Mouse (Mus musculus) urinary bladder, postnatal 25 days (tissue): ENCODE results near the gene Rae1.

Source experiments
- DNase-seq: peaks from one replicate; pipeline ENCODE4 v3.0.0; 2022; ENCODE audit warnings: low spot score

Gene Rae1

GRCm38 (mm10) chr2:173027824-173028495 lies 28.0 kb downstream of the Rae1 start:
- no peak for DNase-seq

- no peak for DNase-seq
Measured at GRCm38 (mm10) chr2:173028508-173029031, 28.7 kb downstream of the Rae1 start.

GRCm38 (mm10) chr2:173030591-173031338 lies 30.8 kb downstream of the Rae1 start:
- no peak for DNase-seq

- no peak for DNase-seq
Measured at GRCm38 (mm10) chr2:173033531-173033930, 33.6 kb downstream of the Rae1 start.

- DNase-seq = no peak
Measured at GRCm38 (mm10) chr2:173034998-173035397, 35.1 kb downstream of the Rae1 start.

- DNase-seq = no peak
Measured at GRCm38 (mm10) chr2:173035653-173036052, 35.7 kb downstream of the Rae1 start.

- no peak for DNase-seq
Measured at GRCm38 (mm10) chr2:173036055-173036454, 36.1 kb downstream of the Rae1 start.

GRCm38 (mm10) chr2:173036611-173037010 lies 36.7 kb downstream of the Rae1 start:
- DNase-seq = no peak

GRCm38 (mm10) chr2:173037347-173037746 lies 37.4 kb downstream of the Rae1 start:
- no peak for DNase-seq

GRCm38 (mm10) chr2:173037827-173038607 lies 38.1 kb downstream of the Rae1 start:
- DNase-seq = no peak

GRCm38 (mm10) chr2:173039041-173039440 lies 39.1 kb downstream of the Rae1 start:
- DNase-seq = no peak

- no peak for DNase-seq
Measured at GRCm38 (mm10) chr2:173040803-173041202, 40.9 kb downstream of the Rae1 start.

GRCm38 (mm10) chr2:173041242-173041641 lies 41.3 kb downstream of the Rae1 start:
- no peak for DNase-seq

GRCm38 (mm10) chr2:173041893-173042292 lies 42.0 kb downstream of the Rae1 start:
- no peak for DNase-seq

- no peak for DNase-seq
Measured at GRCm38 (mm10) chr2:173042504-173043162, 42.7 kb downstream of the Rae1 start.

GRCm38 (mm10) chr2:173044198-173044970 lies 44.5 kb downstream of the Rae1 start:
- no peak for DNase-seq

- DNase-seq = no peak
Measured at GRCm38 (mm10) chr2:173046582-173047297, 46.8 kb downstream of the Rae1 start.

- no peak for DNase-seq
Measured at GRCm38 (mm10) chr2:173047471-173047870, 47.6 kb downstream of the Rae1 start.

- DNase-seq = no peak
Measured at GRCm38 (mm10) chr2:173048041-173048745, 48.3 kb downstream of the Rae1 start.

- no peak for DNase-seq
Measured at GRCm38 (mm10) chr2:173049231-173049630, 49.3 kb downstream of the Rae1 start.
